ENCODE assay signal across 12 mouse cellular contexts in the genomic region with DNA sequence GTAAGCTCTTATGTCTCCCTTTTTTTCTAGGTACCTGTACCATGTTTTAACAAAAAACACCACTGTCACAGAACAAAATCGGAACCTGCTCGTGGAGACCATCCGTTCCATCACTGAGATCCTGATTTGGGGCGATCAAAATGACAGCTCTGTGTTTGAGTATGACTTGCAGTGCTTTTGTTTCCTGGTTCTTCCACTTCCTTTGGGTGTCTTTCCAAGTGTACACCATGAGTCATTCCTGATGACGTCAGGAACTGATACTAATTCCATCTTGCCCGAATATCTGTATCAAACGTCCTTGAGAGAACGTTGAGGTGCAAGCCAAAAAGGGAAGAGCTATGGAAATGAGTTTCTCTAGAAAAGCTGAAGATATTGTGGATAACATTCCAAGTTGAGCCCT.
"Had no signal": no experiment of that assay in that cellular context is flagged by ENCODE, and none has a peak within 500 bp of the region (broad histone marks: within the 10 kb centered on the region; RNA-seq: fewer than 3 reads in every experiment).

No protein-coding gene starts in this region.

- H3K9me3 ChIP-seq: limb, embryonic 13.5 days; midbrain, embryonic 13.5 days; stomach, embryonic 15.5 days had no signal

- H3K27me3 ChIP-seq: limb, embryonic 13.5 days; midbrain, embryonic 13.5 days; stomach, embryonic 15.5 days had no signal

- H3K4me3 ChIP-seq: limb, embryonic 13.5 days; midbrain, embryonic 13.5 days; stomach, embryonic 15.5 days had no signal

- ATAC-seq: midbrain, embryonic 13.5 days had no signal

- DNase-seq: kidney, adult 9 months; kidney, postnatal 36 days; layer of hippocampus, adult 9-11 months; layer of hippocampus, postnatal 36 days; left cerebral cortex, postnatal 4 days; lung, adult 18-20 months; thymus, postnatal 36 days had no signal

- H3K4me2 ChIP-seq: limb, embryonic 13.5 days; midbrain, embryonic 13.5 days; stomach, embryonic 15.5 days had no signal

- H3K4me1 ChIP-seq: limb, embryonic 13.5 days; midbrain, embryonic 13.5 days; stomach, embryonic 15.5 days had no signal

- H3K9ac ChIP-seq: limb, embryonic 13.5 days; liver, embryonic 14.5 days; midbrain, embryonic 13.5 days; stomach, embryonic 15.5 days had no signal

- H3K27ac ChIP-seq: kidney, postnatal 0 days; limb, embryonic 13.5 days; liver, embryonic 14.5 days; midbrain, embryonic 13.5 days; stomach, embryonic 15.5 days had no signal
